ENCODE assay signal across 11 mouse cellular contexts in genomic region chr14:37950212-37950876, GRCm38 (mm10).
DNase-seq lines count a peak whose midpoint lies in the region; ATAC-seq and TF ChIP-seq lines count a peak whose summit lies in the region.
"Had no signal": no experiment of that assay in that cellular context is flagged by ENCODE, and none has a peak within 500 bp of the region (broad histone marks: within the 10 kb centered on the region; RNA-seq: fewer than 3 reads in every experiment).

No protein-coding gene starts in this region.

- TF ChIP-seq EP300 in MEL (IDR thresholded peaks at IDR 0.05; ENCODE audit: low read depth in 1 of 2, low read length in 2 of 2), result no peak

- H3K27ac ChIP-seq in left cerebral cortex, adult 2 months, result no peak overlapping the region
- no peak overlapping the region for H3K27ac ChIP-seq in MEL (ENCODE audit: control insufficient read depth, low read depth, low read length)
- no peak overlapping the region for H3K27ac ChIP-seq in hindbrain, embryonic 15.5 days (replicated peaks)

- 86% methylated on average over 2 of the region's 2 CpGs for WGBS in hindbrain, embryonic 15.5 days

- H3K9ac ChIP-seq in MEL (ENCODE audit: control insufficient read depth, low read depth, low read length, poor library complexity, severe bottlenecking), result no peak overlapping the region
- H3K9ac ChIP-seq in hindbrain, embryonic 15.5 days, result no peak overlapping the region

- no peaks in the 10 kb centered on the region for H3K36me3 ChIP-seq in MEL (ENCODE audit: control insufficient read depth in 1 of 2, insufficient read depth in 2 of 2, low read length in 2 of 2)
- no peaks in the 10 kb centered on the region for H3K36me3 ChIP-seq in hindbrain, embryonic 15.5 days

- H3K4me1 ChIP-seq in MEL (ENCODE audit: control insufficient read depth in 1 of 2, insufficient read depth in 2 of 2, low read length in 2 of 2), result no peaks in the 10 kb centered on the region
- H3K4me1 ChIP-seq in hindbrain, embryonic 15.5 days (replicated peaks), result no peaks in the 10 kb centered on the region
- H3K4me1 ChIP-seq: megakaryocyte, embryonic 14.5 days had no signal

- no peak for TF ChIP-seq RAD21 in MEL (IDR thresholded peaks at IDR 0.05; ENCODE audit: low read depth, low read length)

- no peak overlapping the region for H3K4me2 ChIP-seq in hindbrain, embryonic 15.5 days

- peak; percentile 37; the same call in 1 of the 2 replicates for TF ChIP-seq CTCF in left cerebral cortex, adult 2 months (IDR thresholded peaks at IDR 0.05)
- peak in 1 of 3 experiments; percentile 4; a peak in 1 of 6 replicates for TF ChIP-seq CTCF in MEL (IDR thresholded peaks at IDR 0.05 in 2 of 3, conservative IDR thresholded peaks at IDR 0.05 in 1 of 3; ENCODE audit: control insufficient read depth in 1 of 3, insufficient read depth in 1 of 3, low read depth in 2 of 3, low read length in 3 of 3, poor library complexity in 1 of 3, severe bottlenecking in 1 of 3)

- no peaks in the 10 kb centered on the region for H3K79me2 ChIP-seq in MEL (ENCODE audit: control insufficient read depth, insufficient read depth, low read length, poor library complexity)

- no peaks in the 10 kb centered on the region for H3K27me3 ChIP-seq in MEL (ENCODE audit: control insufficient read depth in 1 of 2, insufficient read depth in 2 of 2, low read length in 2 of 2)
- no peaks in the 10 kb centered on the region for H3K27me3 ChIP-seq in hindbrain, embryonic 15.5 days
- H3K27me3 ChIP-seq: megakaryocyte, embryonic 14.5 days had no signal

- no peak overlapping the region for H3K4me3 ChIP-seq in left cerebral cortex, adult 2 months
- H3K4me3 ChIP-seq in MEL (ENCODE audit: control insufficient read depth in 1 of 2, insufficient read depth in 1 of 2, low read depth in 2 of 2, low read length in 2 of 2), result no peak overlapping the region
- no peak overlapping the region for H3K4me3 ChIP-seq in hindbrain, embryonic 15.5 days
- H3K4me3 ChIP-seq: megakaryocyte, embryonic 14.5 days had no signal

- 0 out of 2 replicates have a peak, but pooled peaks have one; percentile 19 for ATAC-seq in hindbrain, embryonic 15.5 days (ENCODE audit: low FRiP score, low read depth)

- intact Hi-C loops in left cerebral cortex, adult 2 months (cut with DNase I), result no loop called here
- intact Hi-C loops in left cerebral cortex, postnatal 36 days (cut with DNase I), result no loop called here

- no peaks in the 10 kb centered on the region for H3K9me3 ChIP-seq in MEL (replicated peaks; ENCODE audit: insufficient read depth, low read length)
- no peaks in the 10 kb centered on the region for H3K9me3 ChIP-seq in hindbrain, embryonic 15.5 days
- H3K9me3 ChIP-seq: megakaryocyte, embryonic 14.5 days had no signal

- TF ChIP-seq POLR2A in MEL (IDR thresholded peaks at IDR 0.05; ENCODE audit: control insufficient read depth in 1 of 2, insufficient read depth in 1 of 2, low read depth in 1 of 2, low read length in 2 of 2, poor library complexity in 1 of 2), result no peak

- DNase-seq in adrenal gland, postnatal 36 days, result peak; percentile 2 to 3
- no peak for DNase-seq in adrenal gland, adult 18-20 months (ENCODE audit: low spot score in 2 of 2)
- no peak for DNase-seq in left cerebral cortex, adult 2 months (ENCODE audit: extremely low spot score in 1 of 2, low spot score in 2 of 2)
- no peak for DNase-seq in left cerebral cortex, postnatal 36 days (ENCODE audit: low spot score in 2 of 2)
- DNase-seq in MEL (ENCODE audit: low read depth, low spot score), result no peak
- no peak for DNase-seq in frontal cortex, postnatal 10 days (ENCODE audit: low spot score in 2 of 2)
- DNase-seq in urinary bladder, postnatal 4 days (ENCODE audit: low spot score in 2 of 2), result no peak
- DNase-seq: cerebellum, adult 9-11 months; kidney, postnatal 14 days had no signal

TF ChIP-seq in MEL, 35 proteins besides CTCF, POLR2A, EP300 and RAD21:
- TF ChIP-seq SMC3 (IDR thresholded peaks at IDR 0.05; ENCODE audit: low read depth, low read length), result 0 out of 2 replicates have a peak, but pooled peaks have one; percentile 6
- TF ChIP-seq TAL1 (IDR thresholded peaks at IDR 0.05; ENCODE audit: low read length), result no peak
- TF ChIP-seq CHD1 (IDR thresholded peaks at IDR 0.05; ENCODE audit: low read depth, low read length), result no peak
- no peak for TF ChIP-seq TBP (IDR thresholded peaks at IDR 0.05; ENCODE audit: low read depth, low read length)
TF ChIP-seq in MEL: peak in this region for 1.

Comparison
In these comparisons a context has a peak if more than half of its experiments do, and no peak if none do; other contexts are left out.
1. DNase-seq: peak in adrenal gland, postnatal 36 days (2 of 2); none in adrenal gland, adult 18-20 months (0 of 2), left cerebral cortex, adult 2 months (0 of 2), left cerebral cortex, postnatal 36 days (0 of 2), MEL (single experiment), frontal cortex, postnatal 10 days (0 of 2) and urinary bladder, postnatal 4 days (0 of 2).